In the genomic region with DNA sequence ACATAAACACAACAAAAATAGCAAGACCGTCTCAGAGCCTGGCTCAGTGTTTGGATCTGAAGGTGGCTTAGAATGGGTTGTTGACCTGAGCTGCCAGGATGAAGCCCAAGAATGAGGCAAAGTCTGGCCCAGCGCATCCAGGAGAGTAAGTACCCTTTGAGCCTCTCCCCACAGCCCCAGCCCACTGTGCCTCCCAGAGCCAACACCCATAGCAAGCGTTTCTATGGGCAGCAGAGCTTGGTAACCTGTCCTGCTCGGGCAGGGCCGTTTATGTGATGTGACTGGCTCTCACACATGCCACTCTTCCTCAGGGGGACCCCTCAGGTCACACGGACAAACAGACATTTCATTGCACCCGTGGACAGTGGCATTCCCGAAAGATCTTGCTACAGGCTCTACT, we compare ENCODE assay signal across 27 mouse cellular contexts. TPM values are rescaled to one million over a fixed set of nuclear protein-coding genes. Genes with fewer than 3 reads are reported as not detected.
DNase-seq lines count a peak whose midpoint lies in the region; ATAC-seq and TF ChIP-seq lines count a peak whose summit lies in the region.
"Had no signal": no experiment of that assay in that cellular context is flagged by ENCODE, and none has a peak within 500 bp of the region (broad histone marks: within the 10 kb centered on the region; RNA-seq: fewer than 3 reads in every experiment).

No protein-coding gene starts in this region.

- DNase-seq in hindbrain, embryonic 10.5 days (ENCODE audit: low spot score) = no peak
- peak; percentile 62 for DNase-seq in liver, adult 2 months (ENCODE audit: extremely low read depth, low read depth, low spot score)
- no peak for DNase-seq in liver
- DNase-seq in kidney, postnatal 0 days (ENCODE audit: low spot score) = peak; percentile 29
- DNase-seq in urinary bladder, adult 18-20 months (ENCODE audit: low spot score in 2 of 2) = no peak
- DNase-seq: adrenal gland, adult 8-10 months; cerebellum, adult 9-10 months; forebrain, postnatal 0 days; gastrocnemius, postnatal 14 days; lung, postnatal 10 days; right cerebral cortex, postnatal 14 days; spleen, adult 18-20 months; thymus, postnatal 4 days had no signal

- no peak overlapping the region for H3ac ChIP-seq in myocyte (ENCODE audit: control insufficient read depth, insufficient read length)

- no peak overlapping the region for H3K4me2 ChIP-seq in hindbrain, embryonic 16.5 days (ENCODE audit: low read length)
- no peak overlapping the region for H3K4me2 ChIP-seq in kidney, postnatal 0 days (ENCODE audit: low read length)
- peak overlapping the region; percentile 20 for H3K4me2 ChIP-seq in myocyte (ENCODE audit: low read depth)
- H3K4me2 ChIP-seq in liver, embryonic 12.5 days = no peak overlapping the region
- H3K4me2 ChIP-seq: embryonic facial prominence, embryonic 15.5 days; hindbrain, embryonic 12.5 days; limb, embryonic 12.5 days; midbrain, embryonic 12.5 days; neural tube, embryonic 13.5 days had no signal

- ATAC-seq in hindbrain, embryonic 16.5 days = no peak; the same call in 1 of the 2 replicates
- ATAC-seq in kidney, postnatal 0 days (replicated peaks; ENCODE audit: low FRiP score, low read depth) = peak; percentile 66
- ATAC-seq in liver, embryonic 12.5 days = no peak
- ATAC-seq: forebrain, postnatal 0 days; inflammation-experienced regulatory T-cells, adult 6 months had no signal

- no peak for TF ChIP-seq POLR2A in liver, adult 2 months (IDR thresholded peaks at IDR 0.05; ENCODE audit: extremely low read depth, insufficient read depth, low read length)
- no peak for TF ChIP-seq POLR2A in myocyte (IDR thresholded peaks at IDR 0.05; ENCODE audit: insufficient read length, low read depth)

- H3K4me1 ChIP-seq in hindbrain, embryonic 10.5 days (replicated peaks) = peaks cover 35% of the 10 kb centered on the region
- H3K4me1 ChIP-seq in hindbrain, embryonic 16.5 days (ENCODE audit: control insufficient read depth, insufficient read depth, low read depth, low read length) = peaks cover 16% of the 10 kb centered on the region
- H3K4me1 ChIP-seq in liver, adult 2 months (ENCODE audit: control insufficient read depth, insufficient read depth, low read length) = peaks cover 41% of the 10 kb centered on the region
- peaks cover 5% of the 10 kb centered on the region for H3K4me1 ChIP-seq in kidney, postnatal 0 days (replicated peaks; ENCODE audit: insufficient read depth, low read length)
- no peaks in the 10 kb centered on the region; the same call in 1 of the 2 replicates for H3K4me1 ChIP-seq in liver, embryonic 12.5 days

- no peak overlapping the region for H3K4me3 ChIP-seq in hindbrain, embryonic 10.5 days
- H3K4me3 ChIP-seq in hindbrain, embryonic 16.5 days (ENCODE audit: low read length) = no peak overlapping the region
- H3K4me3 ChIP-seq in liver, adult 2 months (ENCODE audit: insufficient read depth, low read depth, low read length) = no peak overlapping the region
- H3K4me3 ChIP-seq in kidney, postnatal 0 days (replicated peaks; ENCODE audit: low read depth, low read length) = no peak overlapping the region
- H3K4me3 ChIP-seq in myocyte = no peak overlapping the region
- H3K4me3 ChIP-seq in liver, embryonic 12.5 days = no peak overlapping the region
- H3K4me3 ChIP-seq: embryonic facial prominence, embryonic 15.5 days; hindbrain, embryonic 12.5 days; limb, embryonic 12.5 days; midbrain, embryonic 12.5 days; neural tube, embryonic 13.5 days had no signal

- WGBS in hindbrain, embryonic 10.5 days = 63% methylated on average over 8 of the region's 8 CpGs
- 52% methylated on average over 8 of the region's 8 CpGs for WGBS in hindbrain, embryonic 16.5 days
- WGBS in liver, adult 2 months = 31% methylated on average over 8 of the region's 8 CpGs
- WGBS in kidney, postnatal 0 days = 40% methylated on average over 8 of the region's 8 CpGs
- 73% methylated on average over 8 of the region's 8 CpGs for WGBS in liver, embryonic 12.5 days (ENCODE audit: insufficient replicate concordance)

- no peak overlapping the region for H3K9ac ChIP-seq in hindbrain, embryonic 16.5 days (ENCODE audit: low read depth, low read length)
- no peak overlapping the region for H3K9ac ChIP-seq in liver, adult 2 months (ENCODE audit: low read depth, low read length)
- no peak overlapping the region for H3K9ac ChIP-seq in kidney, postnatal 0 days (ENCODE audit: low read depth, low read length)
- H3K9ac ChIP-seq in liver, embryonic 12.5 days = no peak overlapping the region
- H3K9ac ChIP-seq: embryonic facial prominence, embryonic 15.5 days; forebrain, postnatal 0 days; hindbrain, embryonic 12.5 days; limb, embryonic 12.5 days; midbrain, embryonic 12.5 days; neural tube, embryonic 13.5 days had no signal

- H3K27me3 ChIP-seq in hindbrain, embryonic 10.5 days (ENCODE audit: insufficient read depth, poor library complexity, severe bottlenecking) = no peaks in the 10 kb centered on the region
- no peaks in the 10 kb centered on the region for H3K27me3 ChIP-seq in hindbrain, embryonic 16.5 days (replicated peaks; ENCODE audit: control insufficient read depth, insufficient read depth, low read length)
- H3K27me3 ChIP-seq in liver, adult 2 months (ENCODE audit: control insufficient read depth, insufficient read depth, low read length) = no peaks in the 10 kb centered on the region
- no peaks in the 10 kb centered on the region for H3K27me3 ChIP-seq in kidney, postnatal 0 days (ENCODE audit: insufficient read depth, low read length)
- no peaks in the 10 kb centered on the region for H3K27me3 ChIP-seq in myocyte (ENCODE audit: control insufficient read depth, insufficient read depth, insufficient read length)
- no peaks in the 10 kb centered on the region for H3K27me3 ChIP-seq in liver, embryonic 12.5 days (replicated peaks)
- H3K27me3 ChIP-seq: embryonic facial prominence, embryonic 15.5 days; hindbrain, embryonic 12.5 days; limb, embryonic 12.5 days; midbrain, embryonic 12.5 days; neural tube, embryonic 13.5 days had no signal

- 0 out of 2 replicates have a peak, but pooled peaks cover 3% of the 10 kb centered on the region for H3K36me3 ChIP-seq in hindbrain, embryonic 10.5 days
- peaks cover 6% of the 10 kb centered on the region; the same call in 1 of the 2 replicates for H3K36me3 ChIP-seq in hindbrain, embryonic 16.5 days (ENCODE audit: control insufficient read depth, insufficient read depth, low read length)
- peaks cover 11% of the 10 kb centered on the region; the same call in 1 of the 2 replicates for H3K36me3 ChIP-seq in liver, adult 2 months (ENCODE audit: control insufficient read depth, insufficient read depth, low read length)
- 0 out of 2 replicates have a peak, but pooled peaks cover 2% of the 10 kb centered on the region for H3K36me3 ChIP-seq in kidney, postnatal 0 days (ENCODE audit: insufficient read depth, low read length)
- peaks cover 27% of the 10 kb centered on the region for H3K36me3 ChIP-seq in myocyte (ENCODE audit: control insufficient read depth, insufficient read depth)
- peaks cover 21% of the 10 kb centered on the region for H3K36me3 ChIP-seq in liver, embryonic 12.5 days
- H3K36me3 ChIP-seq: hindbrain, embryonic 12.5 days had no signal

- H3K27ac ChIP-seq in hindbrain, embryonic 10.5 days = peak overlapping the region; percentile 70
- no peak overlapping the region for H3K27ac ChIP-seq in hindbrain, embryonic 16.5 days (ENCODE audit: low read depth, low read length)
- H3K27ac ChIP-seq in liver, adult 2 months (replicated peaks; ENCODE audit: insufficient read depth, low read depth, low read length) = no peak overlapping the region; the same call in 1 of the 2 replicates
- H3K27ac ChIP-seq in kidney, postnatal 0 days = no peak overlapping the region
- H3K27ac ChIP-seq in liver, embryonic 12.5 days = no peak overlapping the region
- H3K27ac ChIP-seq: hindbrain, embryonic 12.5 days; midbrain, embryonic 12.5 days had no signal

- no peak for TF ChIP-seq CTCF in liver, adult 2 months (IDR thresholded peaks at IDR 0.05; ENCODE audit: low read depth, low read length)
- TF ChIP-seq CTCF in kidney, postnatal 0 days (IDR thresholded peaks at IDR 0.05; ENCODE audit: low read depth) = no peak

- H3K79me2 ChIP-seq in liver, adult 2 months (ENCODE audit: control insufficient read depth, insufficient read depth, low read length) = peaks cover 16% of the 10 kb centered on the region
- peaks cover 84% of the 10 kb centered on the region for H3K79me2 ChIP-seq in myocyte (ENCODE audit: control insufficient read depth, insufficient read depth)

- no peaks in the 10 kb centered on the region for H3K9me3 ChIP-seq in hindbrain, embryonic 10.5 days
- no peaks in the 10 kb centered on the region for H3K9me3 ChIP-seq in hindbrain, embryonic 16.5 days (ENCODE audit: control insufficient read depth, low read length)
- H3K9me3 ChIP-seq in kidney, postnatal 0 days (replicated peaks; ENCODE audit: low read length) = no peaks in the 10 kb centered on the region
- H3K9me3 ChIP-seq in liver, embryonic 12.5 days (replicated peaks) = no peaks in the 10 kb centered on the region
- H3K9me3 ChIP-seq: embryonic facial prominence, embryonic 15.5 days; hindbrain, embryonic 12.5 days; limb, embryonic 12.5 days; midbrain, embryonic 12.5 days; neural tube, embryonic 13.5 days had no signal

TF ChIP-seq in myocyte, 11 proteins besides CTCF, POLR2A, EP300 and RAD21 (continues in another document):
- TF ChIP-seq REST (IDR thresholded peaks at IDR 0.05; ENCODE audit: insufficient read depth, insufficient read length) (no peak), USF1 (IDR thresholded peaks at IDR 0.05; ENCODE audit: low read depth) (no peak), TCF3 (IDR thresholded peaks at IDR 0.05; ENCODE audit: insufficient read length, low read depth) (no peak), MYOD1 (IDR thresholded peaks at IDR 0.05; ENCODE audit: control insufficient read depth in 1 of 3, insufficient read length in 2 of 3, low read depth in 2 of 3) (no peak), MAX (IDR thresholded peaks at IDR 0.05; ENCODE audit: low read depth) (no peak)

RNA-seq across cellular contexts. Expression of a gene that starts 13.8 kb away (rescaled TPM):
- polyA plus RNA-seq in hindbrain, embryonic 10.5 days (2016; fragmentation: Nextera tagmentation; extraction: Ambion mirVana) = 3.3 TPM in 2 replicates
- 8.4 and 10.4 TPM in 2 replicates for polyA plus RNA-seq in hindbrain, embryonic 16.5 days (2015; fragmentation: Nextera tagmentation; extraction: Ambion mirVana)
- 9.6 and 14.6 TPM in 2 replicates for total RNA-seq in liver, adult 2 months (2014; rRNA removed)
- polyA plus RNA-seq in liver, adult 2 months (2012; rRNA removed) = 29.4 and 30.2 TPM in 2 replicates
- polyA plus RNA-seq in kidney, postnatal 0 days (2015; fragmentation: Nextera tagmentation; extraction: Ambion mirVana) = 5.5 TPM in 2 replicates
- 31.2 TPM for polyA plus RNA-seq in myocyte (2012; fragmentation: generic; extraction: Trizol)
- 5.6 TPM in 2 replicates for polyA plus RNA-seq in liver, embryonic 12.5 days (2016; fragmentation: Nextera tagmentation; extraction: Ambion mirVana)

RNA-seq across cellular contexts. Expression of a gene that starts 41.4 kb away (rescaled TPM):
- 0.07 TPM in 1 of 2 replicates, not detected in the other for polyA plus RNA-seq in hindbrain, embryonic 10.5 days (2016; fragmentation: Nextera tagmentation; extraction: Ambion mirVana)
- 0.15 and 0.31 TPM in 2 replicates for polyA plus RNA-seq in hindbrain, embryonic 16.5 days (2015; fragmentation: Nextera tagmentation; extraction: Ambion mirVana)
- total RNA-seq in liver, adult 2 months (2014; rRNA removed) = not detected in 2 replicates
- polyA plus RNA-seq in liver, adult 2 months (2012; rRNA removed) = not detected in 2 replicates
- not detected in 2 replicates for polyA plus RNA-seq in kidney, postnatal 0 days (2015; fragmentation: Nextera tagmentation; extraction: Ambion mirVana)
- polyA plus RNA-seq in myocyte (2012; fragmentation: generic; extraction: Trizol) = 0.20 TPM
- polyA plus RNA-seq in liver, embryonic 12.5 days (2016; fragmentation: Nextera tagmentation; extraction: Ambion mirVana) = not detected in 2 replicates
- total RNA-seq: heart, adult 8-10 months; monocyte, adult 5-6 weeks had no signal
- polyA plus RNA-seq: embryonic facial prominence, embryonic 15.5 days; heart, postnatal 0 days; inflammation-experienced regulatory T-cells, adult 6 months; liver, embryonic 16.5 days; stomach, embryonic 14.5 days had no signal

Comparison
In these comparisons a context has a peak if more than half of its experiments do, and no peak if none do; other contexts are left out.
1. DNase-seq: peak in liver, adult 2 months (single experiment) and kidney, postnatal 0 days (single experiment); none in hindbrain, embryonic 10.5 days (single experiment), liver (single experiment) and urinary bladder, adult 18-20 months (0 of 2).